Mouse (Mus musculus) c-Kit-positive CD71-positive TER-119-negative erythroid progenitor cells, embryonic 14.5 days (primary cell): ENCODE measurements around the gene Ctla4.

Experiments
- DNase-seq: peaks from one replicate; pipeline ENCODE4 v3.0.0-alpha.2; 2013; ENCODE audit warnings: low read depth

Gene Ctla4

GRCm38 (mm10) chr1:60886981-60887380 is at the start of gene Ctla4:
Ctla4 (plus strand) TSS chr1:60887000.
- no peak for DNase-seq

DNA sequence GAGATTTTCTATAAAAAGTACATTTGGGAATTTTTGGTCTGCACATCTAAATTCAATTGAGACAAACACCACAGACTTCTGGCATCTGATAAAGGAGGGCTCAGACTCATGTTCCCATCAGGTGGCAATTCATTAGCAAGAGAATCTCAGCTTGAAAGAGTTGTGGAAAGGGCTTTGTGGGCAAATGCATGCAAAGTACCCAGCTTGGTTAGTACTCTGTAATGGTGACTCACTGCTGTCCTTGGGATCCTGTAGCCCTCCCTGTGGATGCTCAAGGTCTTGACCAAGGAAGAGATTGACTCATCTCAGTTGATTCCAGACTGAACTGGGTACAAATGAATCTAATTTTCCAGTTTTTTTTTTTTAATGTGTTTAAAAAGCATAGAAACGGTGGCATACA is 47.6 kb upstream of the Ctla4 start:
- no peak for DNase-seq

DNA sequence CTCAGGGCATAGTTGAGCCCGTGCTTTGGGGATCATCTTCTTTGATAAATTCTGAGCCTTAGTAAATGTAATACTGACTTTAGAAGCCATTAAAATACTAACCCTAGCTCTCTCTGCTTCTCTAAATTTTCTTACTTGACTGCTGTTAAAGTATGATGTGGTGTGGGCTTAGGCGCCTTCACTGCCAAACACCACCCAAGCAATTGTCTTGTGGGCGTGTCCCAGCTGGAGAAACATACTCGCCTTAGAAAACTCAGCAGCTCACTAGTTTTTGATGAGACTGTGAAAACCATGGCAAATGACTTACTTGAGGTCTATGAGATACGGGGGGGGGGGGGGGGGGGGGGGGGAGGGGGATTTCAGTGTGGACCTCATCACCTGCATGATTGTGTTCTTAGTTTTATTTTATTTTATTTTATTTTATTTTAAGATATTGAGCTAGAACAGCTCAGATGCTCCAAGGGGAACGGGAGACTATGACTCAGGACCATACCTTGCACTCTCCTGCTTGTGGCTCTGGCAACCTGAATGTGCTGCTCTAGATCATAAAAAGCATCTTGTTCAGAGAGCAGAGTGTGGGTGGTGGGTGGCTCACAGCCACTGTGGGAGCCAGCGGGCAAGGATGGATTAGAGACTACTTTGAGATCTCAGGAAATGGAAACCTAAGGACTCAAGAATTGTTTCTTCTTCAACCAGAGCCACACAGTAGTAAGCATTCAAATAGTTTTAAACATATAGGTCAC is 41.3 kb upstream of the Ctla4 start:
- DNase-seq = no peak

DNA sequence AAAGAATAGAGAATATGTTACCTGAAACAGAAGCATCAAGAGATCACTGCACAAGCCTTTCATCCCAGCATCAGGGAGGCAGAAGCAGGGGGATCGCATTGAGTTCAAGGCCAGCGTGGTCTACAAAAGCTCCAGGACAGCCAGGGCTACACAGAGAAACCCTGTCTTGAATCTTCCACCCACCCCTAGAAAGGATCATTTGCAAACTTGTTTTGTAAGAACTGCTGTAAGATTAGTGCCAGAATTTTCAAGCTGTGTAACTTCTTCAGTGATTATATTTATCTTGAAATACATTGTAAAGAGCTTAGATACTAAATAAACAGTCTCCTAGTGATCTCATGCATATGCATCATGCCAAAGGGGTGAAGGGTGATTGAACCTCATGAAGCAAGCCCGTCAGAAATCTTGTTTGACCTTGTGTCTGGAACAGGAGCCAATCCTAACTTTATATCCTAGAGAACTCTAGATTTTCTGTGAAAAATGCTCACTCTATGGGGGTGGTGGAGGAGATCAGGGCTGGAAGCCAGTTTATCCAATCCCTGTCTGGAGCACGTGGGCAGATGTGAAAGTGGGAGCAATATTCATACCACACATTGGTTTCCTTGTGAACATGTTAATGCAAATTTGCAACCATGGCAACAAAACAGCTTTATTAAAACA is 40.1 kb upstream of the Ctla4 start:
- no peak for DNase-seq

GRCm38 (mm10) chr1:60849112-60849511 is 37.7 kb upstream of the Ctla4 start:
- no peak for DNase-seq

DNA sequence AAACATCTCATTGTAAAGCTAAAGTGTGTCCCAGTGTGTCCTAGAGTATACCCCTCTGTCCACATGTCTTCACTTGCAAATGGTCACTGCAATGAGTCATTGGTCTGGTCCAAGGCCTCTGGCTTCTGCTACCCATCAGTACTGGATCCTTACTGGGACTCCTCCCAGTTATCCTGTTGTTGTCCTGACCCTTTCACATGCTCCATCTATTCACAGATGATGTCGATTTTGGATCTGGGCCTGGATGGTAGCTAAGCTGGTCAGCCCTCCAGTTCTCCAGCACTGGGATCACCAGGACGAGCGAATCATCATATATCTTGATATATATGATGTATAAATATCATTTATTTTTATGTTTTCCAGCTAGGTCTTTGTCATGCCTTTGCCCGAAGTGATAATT is 37.0 kb upstream of the Ctla4 start:
- DNase-seq = no peak

- no peak for DNase-seq
Observed at GRCm38 (mm10) chr1:60851041-60851781, 35.6 kb upstream of the Ctla4 start.

GRCm38 (mm10) chr1:60852075-60852769 is 34.6 kb upstream of the Ctla4 start:
- DNase-seq = no peak

DNA sequence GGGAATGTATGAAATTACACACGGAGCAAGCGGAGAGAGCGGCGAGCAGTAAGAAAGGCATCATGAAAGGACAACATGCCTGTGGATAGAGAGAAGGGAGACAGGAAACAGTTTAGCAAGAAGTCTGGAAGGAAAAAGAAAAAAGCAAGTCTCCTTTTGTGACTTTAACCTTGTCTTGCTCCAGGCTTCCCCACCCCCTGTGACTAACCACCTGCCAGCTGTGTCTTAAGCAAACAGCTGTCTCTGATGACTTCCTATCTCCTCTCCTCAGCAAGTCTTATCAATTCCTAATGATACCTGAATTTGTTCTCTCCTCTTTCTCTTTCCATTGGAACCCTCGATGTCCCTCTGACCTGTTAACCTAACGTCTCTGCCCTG is 34.0 kb upstream of the Ctla4 start:
- DNase-seq = no peak

DNA sequence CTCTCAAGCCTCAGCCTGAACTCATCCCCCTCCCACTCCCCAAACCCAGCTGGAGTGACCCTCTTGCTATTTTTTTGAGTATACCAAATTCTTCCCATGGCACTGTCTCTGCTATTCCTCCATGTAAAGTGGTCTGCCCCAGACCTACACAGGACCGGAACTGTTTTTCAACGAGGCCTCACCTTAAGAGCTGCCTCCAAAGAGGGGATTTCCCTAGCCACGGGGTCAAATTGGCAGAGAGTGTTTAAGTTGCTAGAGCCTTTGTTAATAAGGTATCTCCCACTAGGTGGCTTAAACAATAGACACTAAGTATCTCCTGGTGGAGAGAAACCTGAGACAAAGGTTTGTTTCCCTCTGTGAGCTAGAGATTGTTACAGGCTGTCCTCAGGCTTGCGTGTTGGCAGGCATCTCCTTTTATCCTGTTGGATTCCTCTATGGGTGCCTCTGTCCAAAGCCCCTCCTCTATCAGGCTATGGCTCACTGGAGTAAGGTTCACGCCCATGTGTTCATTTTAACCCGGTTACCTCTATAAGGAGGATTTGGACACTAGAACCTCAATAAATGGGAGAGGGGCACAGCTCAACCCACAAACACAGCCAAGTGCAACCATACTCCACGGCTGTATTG is 33.4 kb upstream of the Ctla4 start:
- no peak for DNase-seq

- no peak for DNase-seq
Observed at GRCm38 (mm10) chr1:60853991-60854390, 32.8 kb upstream of the Ctla4 start.

- DNase-seq = no peak
Observed at GRCm38 (mm10) chr1:60857351-60858220, 29.2 kb upstream of the Ctla4 start.

DNA sequence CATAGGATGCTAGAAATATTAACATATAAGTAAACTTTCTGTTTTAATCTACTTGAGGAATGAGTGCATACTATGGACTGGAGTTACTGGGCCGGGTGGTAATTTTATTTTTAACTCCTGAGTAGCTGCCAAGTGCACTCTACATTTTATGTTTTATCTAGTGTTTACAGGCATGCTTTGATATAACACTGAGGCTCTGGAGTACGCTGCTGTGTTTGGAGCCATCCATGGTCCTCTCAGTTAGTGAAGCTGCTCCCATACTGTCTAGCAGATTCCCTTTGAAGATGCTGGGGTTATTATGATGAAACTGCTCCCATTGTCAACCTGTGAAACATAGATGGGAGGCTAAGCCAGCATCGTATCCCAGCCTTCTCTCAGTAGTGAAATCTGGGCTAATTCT is 27.6 kb upstream of the Ctla4 start:
- no peak for DNase-seq

- no peak for DNase-seq
Observed at GRCm38 (mm10) chr1:60859842-60860241, 27.0 kb upstream of the Ctla4 start.

GRCm38 (mm10) chr1:60860357-60860946 is 26.3 kb upstream of the Ctla4 start:
- DNase-seq = no peak

DNA sequence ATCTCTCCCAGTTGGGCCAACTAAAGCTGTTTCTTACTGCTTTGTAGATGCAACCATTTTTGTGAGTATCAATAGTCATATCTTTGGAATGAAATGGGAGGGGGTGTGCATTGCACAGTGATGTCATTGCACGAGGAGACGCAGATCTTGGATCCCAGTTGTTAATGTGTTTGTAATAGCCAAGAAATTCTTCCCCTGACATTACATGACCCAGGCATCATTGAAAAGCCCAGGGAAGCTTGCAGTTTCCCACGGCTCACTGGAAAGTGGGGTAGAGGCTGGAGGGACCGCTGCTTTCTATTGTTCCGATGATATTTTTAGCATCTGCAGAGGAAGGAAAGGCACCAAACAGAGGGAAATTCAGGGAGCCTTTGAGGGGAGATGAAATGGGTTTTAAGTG is 25.8 kb upstream of the Ctla4 start:
- DNase-seq = no peak

GRCm38 (mm10) chr1:60861431-60861830 is 25.4 kb upstream of the Ctla4 start:
- no peak for DNase-seq

DNA sequence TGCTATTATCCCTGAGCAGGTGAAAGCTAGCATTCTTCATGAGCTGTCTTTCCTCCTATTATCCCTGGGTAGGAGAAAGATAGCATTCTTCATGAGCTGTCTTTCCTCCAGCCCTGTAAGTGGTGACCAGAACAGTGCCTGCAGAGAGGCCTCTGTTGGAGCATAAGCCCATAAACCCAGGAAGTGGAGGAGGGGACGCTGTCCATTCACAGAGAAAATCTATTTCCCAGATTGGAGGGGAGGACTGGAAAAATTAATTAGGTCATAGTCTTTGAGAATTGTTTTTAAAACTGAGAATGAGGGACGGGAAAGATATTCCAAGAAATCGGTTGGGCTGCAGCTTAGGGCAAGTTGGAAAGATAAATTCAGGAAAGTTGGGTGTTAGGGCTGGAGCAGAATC is 24.3 kb upstream of the Ctla4 start:
- DNase-seq = no peak

- no peak for DNase-seq
Observed at GRCm38 (mm10) chr1:60862951-60863461, 23.8 kb upstream of the Ctla4 start.

DNA sequence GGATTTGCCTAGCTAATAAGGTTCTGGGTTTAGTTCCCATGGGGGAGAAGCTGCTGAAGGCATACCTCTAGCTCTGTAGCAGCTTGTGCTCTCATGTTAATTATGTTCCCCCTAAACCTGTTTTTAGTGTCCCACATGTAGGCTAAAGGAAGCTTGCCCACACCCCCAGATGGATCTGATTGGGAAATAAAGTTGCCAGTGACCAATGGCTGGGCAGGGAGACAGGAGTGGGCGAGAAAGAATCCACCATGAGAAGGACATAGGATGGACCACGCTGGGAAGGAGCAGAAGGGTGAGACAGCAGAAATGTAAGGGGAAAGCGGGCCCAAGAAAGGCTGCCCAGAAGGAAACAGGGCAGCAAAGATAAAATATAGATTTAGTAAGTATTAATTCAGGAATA is 23.1 kb upstream of the Ctla4 start:
- no peak for DNase-seq

GRCm38 (mm10) chr1:60865167-60865566 is 21.6 kb upstream of the Ctla4 start:
- no peak for DNase-seq
